Comparison of ENCODE assay signal across 18 mouse cellular contexts in the genomic region with DNA sequence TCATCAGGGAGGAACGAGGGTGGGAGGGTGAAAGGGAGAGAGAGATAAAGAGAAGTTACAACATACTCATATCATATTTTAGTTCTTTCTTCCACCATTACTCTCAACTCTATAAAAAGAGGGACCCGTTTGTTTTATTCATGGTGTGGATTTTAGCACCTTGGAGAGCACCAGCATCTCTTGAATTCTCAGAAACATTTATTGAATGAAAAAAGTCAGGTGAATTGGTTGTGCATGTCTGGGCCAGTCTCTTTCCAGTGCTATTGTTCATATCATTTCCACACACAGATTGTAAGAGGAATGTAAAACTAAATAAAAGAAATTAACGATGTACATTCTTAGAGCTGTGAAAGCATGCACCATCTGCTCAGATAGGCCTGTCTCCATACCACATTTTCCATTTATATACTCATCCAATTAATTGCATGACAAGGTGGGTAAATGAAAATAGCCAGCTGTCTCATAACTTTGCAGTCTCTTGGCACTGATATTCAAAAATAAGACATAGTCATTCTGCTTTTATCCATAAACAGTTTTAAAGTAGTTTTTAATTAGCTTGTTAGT.
A peak's percentile ranks its signal among the peaks of the same experiment; 100 is the strongest.
DNase-seq lines count a peak whose midpoint lies in the region; ATAC-seq and TF ChIP-seq lines count a peak whose summit lies in the region.
"Had no signal": no experiment of that assay in that cellular context is flagged by ENCODE, and none has a peak within 500 bp of the region (broad histone marks: within the 10 kb centered on the region; RNA-seq: fewer than 3 reads in every experiment).

No protein-coding gene starts in this region.

- WGBS in lung, embryonic 16.5 days: 60% methylated on average over 3 of the region's 3 CpGs
- 44% methylated on average over 3 of the region's 3 CpGs for WGBS in lung, adult 2 months

- H3K4me2 ChIP-seq in lung, embryonic 16.5 days (ENCODE audit: low read depth, low read length): no peak overlapping the region
- H3K4me2 ChIP-seq: embryonic facial prominence, embryonic 15.5 days; heart, embryonic 13.5 days; hindbrain, embryonic 15.5 days; limb, embryonic 12.5 days had no signal

- H3K9ac ChIP-seq in lung, embryonic 16.5 days (ENCODE audit: low read length): no peak overlapping the region
- H3K9ac ChIP-seq: embryonic facial prominence, embryonic 15.5 days; heart, embryonic 13.5 days; hindbrain, embryonic 15.5 days; limb, embryonic 12.5 days had no signal

- no peaks in the 10 kb centered on the region for H3K4me1 ChIP-seq in lung, embryonic 16.5 days (replicated peaks; ENCODE audit: control insufficient read depth, insufficient read depth, low read length)
- H3K4me1 ChIP-seq in lung, adult 2 months (ENCODE audit: control insufficient read depth, insufficient read depth, low read length): no peaks in the 10 kb centered on the region
- H3K4me1 ChIP-seq: embryonic facial prominence, embryonic 15.5 days; heart, embryonic 13.5 days; hindbrain, embryonic 15.5 days; limb, embryonic 12.5 days; midbrain, embryonic 10.5 days had no signal

- H3K27me3 ChIP-seq in lung, embryonic 16.5 days (ENCODE audit: control insufficient read depth, insufficient read depth, low read depth, low read length): no peaks in the 10 kb centered on the region
- H3K27me3 ChIP-seq: embryonic facial prominence, embryonic 15.5 days; heart, embryonic 13.5 days; hindbrain, embryonic 15.5 days; limb, embryonic 12.5 days had no signal

- no peak for TF ChIP-seq CTCF in lung, adult 2 months (IDR thresholded peaks at IDR 0.05; ENCODE audit: insufficient read depth, low read length)

- peak; percentile 51; the same call in 1 of the 2 replicates for ATAC-seq in lung, embryonic 16.5 days (ENCODE audit: low read depth)

- DNase-seq in frontal cortex, adult 2 months (ENCODE audit: extremely low spot score in 1 of 2, low spot score in 1 of 2): peak; percentile 1 to 20
- DNase-seq in frontal cortex, postnatal 14 days (ENCODE audit: low spot score in 2 of 2): no peak
- no peak for DNase-seq in lung, adult 2 months
- peak; percentile 13 for DNase-seq in embryo, embryonic 11.5 days (ENCODE audit: low read depth, low spot score)
- DNase-seq in telencephalon, adult 2 months (ENCODE audit: low read depth, low spot score): peak; percentile 46
- DNase-seq in ovary, postnatal 14 days (ENCODE audit: low spot score): no peak
- DNase-seq in ovary, postnatal 36 days (ENCODE audit: low spot score): no peak
- DNase-seq: cerebellum, adult 8-10 months; gastrocnemius, postnatal 14 days; kidney, postnatal 25 days; lung, adult 18-20 months; thymus, postnatal 14 days had no signal

- H3K4me3 ChIP-seq in lung, embryonic 16.5 days (ENCODE audit: low read length): no peak overlapping the region
- H3K4me3 ChIP-seq in lung, adult 2 months (replicated peaks; ENCODE audit: extremely low read depth, low read depth, low read length): no peak overlapping the region
- H3K4me3 ChIP-seq: embryonic facial prominence, embryonic 15.5 days; heart, embryonic 13.5 days; hindbrain, embryonic 15.5 days; limb, embryonic 12.5 days; midbrain, embryonic 10.5 days had no signal

- no peaks in the 10 kb centered on the region for H3K9me3 ChIP-seq in lung, embryonic 16.5 days (ENCODE audit: control insufficient read depth, low read length)
- H3K9me3 ChIP-seq: embryonic facial prominence, embryonic 15.5 days; heart, embryonic 13.5 days; hindbrain, embryonic 15.5 days; limb, embryonic 12.5 days; midbrain, embryonic 10.5 days had no signal

- TF ChIP-seq POLR2A in lung, adult 2 months (IDR thresholded peaks at IDR 0.05; ENCODE audit: borderline replicate concordance, extremely low read depth, low read depth, low read length): no peak

- no peaks in the 10 kb centered on the region for H3K36me3 ChIP-seq in lung, embryonic 16.5 days (ENCODE audit: control insufficient read depth, insufficient read depth, low read length)
- H3K36me3 ChIP-seq: embryonic facial prominence, embryonic 15.5 days; heart, embryonic 13.5 days; hindbrain, embryonic 15.5 days; limb, embryonic 12.5 days; midbrain, embryonic 10.5 days had no signal

- H3K27ac ChIP-seq in lung, embryonic 16.5 days (ENCODE audit: low read length): no peak overlapping the region
- H3K27ac ChIP-seq: embryonic facial prominence, embryonic 15.5 days; heart, embryonic 13.5 days; hindbrain, embryonic 15.5 days; limb, embryonic 12.5 days; midbrain, embryonic 10.5 days had no signal

Comparison
In these comparisons a context has a peak if more than half of its experiments do, and no peak if none do; other contexts are left out.
1. DNase-seq: peak in frontal cortex, adult 2 months (2 of 2), embryo, embryonic 11.5 days (single experiment) and telencephalon, adult 2 months (single experiment); none in frontal cortex, postnatal 14 days (0 of 2), lung, adult 2 months (single experiment), ovary, postnatal 14 days (single experiment) and ovary, postnatal 36 days (single experiment).